ENCODE assay signal across 26 mouse cellular contexts in genomic region chr4:88078983-88079382, GRCm38 (mm10). TPM values are rescaled to one million over a fixed set of nuclear protein-coding genes. Genes with fewer than 3 reads are reported as not detected.
A peak's percentile ranks its signal among the peaks of the same experiment; 100 is the strongest.
DNase-seq lines count a peak whose midpoint lies in the region; ATAC-seq and TF ChIP-seq lines count a peak whose summit lies in the region.
"Had no signal": no experiment of that assay in that cellular context is flagged by ENCODE, and none has a peak within 500 bp of the region (broad histone marks: within the 10 kb centered on the region; RNA-seq: fewer than 3 reads in every experiment).

No protein-coding gene starts in this region.

- H3K4me2 ChIP-seq in intestine, embryonic 16.5 days (ENCODE audit: low read depth, low read length): no peak overlapping the region
- H3K4me2 ChIP-seq: forebrain, embryonic 13.5 days; heart, embryonic 13.5 days; hindbrain, embryonic 15.5 days; intestine, embryonic 15.5 days; limb, embryonic 12.5 days; liver, embryonic 15.5 days; lung, embryonic 15.5 days; midbrain, embryonic 12.5 days had no signal

- peak; percentile 53 for ATAC-seq in CD4-positive, CD25-positive, alpha-beta regulatory T cell, adult 4 months
- ATAC-seq in intestine, embryonic 16.5 days: no peak
- ATAC-seq: forebrain, embryonic 13.5 days; intestine, embryonic 15.5 days had no signal

- TF ChIP-seq POLR2A in MEL (IDR thresholded peaks at IDR 0.05; ENCODE audit: control insufficient read depth in 1 of 2, insufficient read depth in 1 of 2, low read depth in 1 of 2, low read length in 2 of 2, poor library complexity in 1 of 2): no peak

- H3K27me3 ChIP-seq in MEL (ENCODE audit: control insufficient read depth in 1 of 2, insufficient read depth in 2 of 2, low read length in 2 of 2): no peaks in the 10 kb centered on the region
- no peaks in the 10 kb centered on the region for H3K27me3 ChIP-seq in intestine, embryonic 16.5 days (replicated peaks; ENCODE audit: control insufficient read depth, insufficient read depth, low read length)
- H3K27me3 ChIP-seq: forebrain, embryonic 13.5 days; heart, embryonic 13.5 days; hindbrain, embryonic 15.5 days; intestine, embryonic 15.5 days; limb, embryonic 12.5 days; liver, embryonic 15.5 days; lung, embryonic 15.5 days; midbrain, embryonic 12.5 days had no signal

- no peaks in the 10 kb centered on the region for H3K79me2 ChIP-seq in MEL (ENCODE audit: control insufficient read depth, insufficient read depth, low read length, poor library complexity)

- peak; percentile 34 for DNase-seq in 3T3-L1 (ENCODE audit: low read depth, low spot score)
- DNase-seq in MEL (ENCODE audit: low read depth, low spot score): peak; percentile 60
- peak; percentile 51 for DNase-seq in induced T-regulatory cell, adult 2 months (ENCODE audit: low read depth)
- no peak for DNase-seq in lung, adult 18-20 months
- no peak for DNase-seq in embryo, embryonic 11 days
- no peak for DNase-seq in yolk sac, embryonic 10.5 days (ENCODE audit: low spot score)
- DNase-seq: adrenal gland, adult 2 months; cerebellum, adult 8-10 months; cerebellum, postnatal 25 days; gastrocnemius, postnatal 25 days; heart, adult 2 months; heart, postnatal 10 days; kidney, postnatal 25 days; thymus, postnatal 25 days had no signal

- no peak overlapping the region for H3K9ac ChIP-seq in MEL (ENCODE audit: control insufficient read depth, low read depth, low read length, poor library complexity, severe bottlenecking)
- H3K9ac ChIP-seq in intestine, embryonic 16.5 days (ENCODE audit: low read depth, low read length): no peak overlapping the region
- H3K9ac ChIP-seq: forebrain, embryonic 13.5 days; heart, embryonic 13.5 days; hindbrain, embryonic 15.5 days; intestine, embryonic 15.5 days; limb, embryonic 12.5 days; liver, embryonic 15.5 days; lung, embryonic 15.5 days; midbrain, embryonic 12.5 days had no signal

- WGBS in intestine, embryonic 16.5 days: 57% methylated on average over 3 of the region's 3 CpGs

- H3K9me3 ChIP-seq in MEL (replicated peaks; ENCODE audit: insufficient read depth, low read length): no peaks in the 10 kb centered on the region
- H3K9me3 ChIP-seq in intestine, embryonic 16.5 days (ENCODE audit: control insufficient read depth, low read length): no peaks in the 10 kb centered on the region
- H3K9me3 ChIP-seq: forebrain, embryonic 13.5 days; heart, embryonic 13.5 days; hindbrain, embryonic 15.5 days; intestine, embryonic 15.5 days; limb, embryonic 12.5 days; liver, embryonic 15.5 days; lung, embryonic 15.5 days; midbrain, embryonic 12.5 days had no signal

- TF ChIP-seq CTCF in MEL (IDR thresholded peaks at IDR 0.05 in 2 of 3, conservative IDR thresholded peaks at IDR 0.05 in 1 of 3; ENCODE audit: control insufficient read depth in 1 of 3, insufficient read depth in 1 of 3, low read depth in 2 of 3, low read length in 3 of 3, poor library complexity in 1 of 3, severe bottlenecking in 1 of 3): no peak

- TF ChIP-seq EP300 in MEL (IDR thresholded peaks at IDR 0.05; ENCODE audit: low read depth in 1 of 2, low read length in 2 of 2): peak; percentile 47 to 55; a peak in 3 of 4 replicates

- H3K4me3 ChIP-seq in MEL (ENCODE audit: control insufficient read depth in 1 of 2, insufficient read depth in 1 of 2, low read depth in 2 of 2, low read length in 2 of 2): no peak overlapping the region
- no peak overlapping the region for H3K4me3 ChIP-seq in intestine, embryonic 16.5 days (ENCODE audit: low read length)
- H3K4me3 ChIP-seq: forebrain, embryonic 13.5 days; heart, adult 2 months; heart, embryonic 13.5 days; hindbrain, embryonic 15.5 days; intestine, embryonic 15.5 days; layer of hippocampus, adult 2 months; left cerebral cortex, adult 2 months; limb, embryonic 12.5 days; liver, embryonic 15.5 days; lung, embryonic 15.5 days; midbrain, embryonic 12.5 days had no signal

- no peak for TF ChIP-seq RAD21 in MEL (IDR thresholded peaks at IDR 0.05; ENCODE audit: low read depth, low read length)

- no peak overlapping the region for H3K27ac ChIP-seq in MEL (ENCODE audit: control insufficient read depth, low read depth, low read length)
- no peak overlapping the region for H3K27ac ChIP-seq in intestine, embryonic 16.5 days (ENCODE audit: low read length)
- H3K27ac ChIP-seq: forebrain, embryonic 13.5 days; heart, adult 2 months; heart, embryonic 13.5 days; hindbrain, embryonic 15.5 days; intestine, embryonic 15.5 days; layer of hippocampus, adult 2 months; left cerebral cortex, adult 2 months; limb, embryonic 12.5 days; liver, embryonic 15.5 days; lung, embryonic 15.5 days; midbrain, embryonic 12.5 days had no signal

- H3K36me3 ChIP-seq in MEL (ENCODE audit: control insufficient read depth in 1 of 2, insufficient read depth in 2 of 2, low read length in 2 of 2): peaks cover 0 to 21% of the 10 kb centered on the region in 2 experiments; a peak in 2 of 4 replicates
- no peaks in the 10 kb centered on the region for H3K36me3 ChIP-seq in intestine, embryonic 16.5 days (ENCODE audit: control insufficient read depth, insufficient read depth, low read length)
- H3K36me3 ChIP-seq: heart, embryonic 13.5 days; hindbrain, embryonic 15.5 days; intestine, embryonic 15.5 days; limb, embryonic 12.5 days; liver, embryonic 15.5 days; lung, embryonic 15.5 days; midbrain, embryonic 12.5 days had no signal

- H3K4me1 ChIP-seq in MEL (ENCODE audit: control insufficient read depth in 1 of 2, insufficient read depth in 2 of 2, low read length in 2 of 2): peaks cover 21 to 25% of the 10 kb centered on the region in 2 experiments
- no peaks in the 10 kb centered on the region for H3K4me1 ChIP-seq in intestine, embryonic 16.5 days (ENCODE audit: control insufficient read depth, insufficient read depth, low read length)
- H3K4me1 ChIP-seq: forebrain, embryonic 13.5 days; heart, embryonic 13.5 days; hindbrain, embryonic 15.5 days; intestine, embryonic 15.5 days; midbrain, embryonic 12.5 days had no signal

TF ChIP-seq in MEL, 35 proteins besides CTCF, POLR2A, EP300 and RAD21:
- TF ChIP-seq MYC (IDR thresholded peaks at IDR 0.05; ENCODE audit: low read depth, low read length): no peak
- TF ChIP-seq SMC3 (IDR thresholded peaks at IDR 0.05; ENCODE audit: low read depth, low read length): no peak
- TF ChIP-seq ETS1 (IDR thresholded peaks at IDR 0.05; ENCODE audit: low read depth, low read length): peak; percentile 89
- peak; percentile 75 for TF ChIP-seq MAFK (IDR thresholded peaks at IDR 0.05; ENCODE audit: borderline replicate concordance, low read depth, low read length)
- TF ChIP-seq TCF12 (IDR thresholded peaks at IDR 0.05; ENCODE audit: low read depth, low read length): 0 out of 2 replicates have a peak, but pooled peaks have one; percentile 28
- TF ChIP-seq BHLHE40 (IDR thresholded peaks at IDR 0.05; ENCODE audit: borderline replicate concordance, low read depth, low read length): peak; percentile 74; the same call in 1 of the 2 replicates
- peak; percentile 32; the same call in 1 of the 2 replicates for TF ChIP-seq SIN3A (IDR thresholded peaks at IDR 0.05; ENCODE audit: low read length)
- TF ChIP-seq MAZ (IDR thresholded peaks at IDR 0.05; ENCODE audit: low read depth, low read length): 0 out of 2 replicates have a peak, but pooled peaks have one; percentile 57
- TF ChIP-seq GATA1 (IDR thresholded peaks at IDR 0.05; ENCODE audit: low read depth, low read length): 0 out of 2 replicates have a peak, but pooled peaks have one; percentile 10
- TF ChIP-seq USF1 (IDR thresholded peaks at IDR 0.05; ENCODE audit: low read depth, low read length): peak; percentile 82
TF ChIP-seq in MEL: peak in this region for 8.

RNA-seq across cellular contexts. Expression of gene Focad, which starts 15.4 kb away (rescaled TPM):
- 10 to 100 TPM; 16.4 to 18.4 TPM for polyA plus RNA-seq in CD4-positive, CD25-positive, alpha-beta regulatory T cell, adult 4 months (2017; shearing (Covaris generic))
- total RNA-seq in MEL (2012; rRNA removed): 17.8 and 18.5 TPM in 2 replicates
- 10 to 100 TPM in 1 of 2 experiments, not detected in 1; 19.7 TPM for polyA plus RNA-seq in MEL (2012; ENCODE audit: insufficient read depth in 1 of 2, insufficient read length in 2 of 2, low read depth in 1 of 2, low replicate concordance in 2 of 2, missing spikeins in 1 of 2)
- 11.2 and 11.7 TPM in 2 replicates for polyA plus RNA-seq in intestine, embryonic 16.5 days (2015; fragmentation: Nextera tagmentation; extraction: Ambion mirVana)

RNA-seq across cellular contexts. Expression of gene Mllt3, which starts 45.8 kb away (rescaled TPM):
- 100 to 1,000 TPM; 119 to 131 TPM for polyA plus RNA-seq in CD4-positive, CD25-positive, alpha-beta regulatory T cell, adult 4 months (2017; shearing (Covaris generic))
- total RNA-seq in MEL (2012; rRNA removed): 15.4 and 26.6 TPM in 2 replicates
- polyA plus RNA-seq in MEL (2012; ENCODE audit: insufficient read depth in 1 of 2, insufficient read length in 2 of 2, low read depth in 1 of 2, low replicate concordance in 2 of 2, missing spikeins in 1 of 2): 10 to 100 TPM in 1 of 2 experiments, not detected in 1; 75.3 TPM
- polyA plus RNA-seq in intestine, embryonic 16.5 days (2015; fragmentation: Nextera tagmentation; extraction: Ambion mirVana): 27.9 and 30.0 TPM in 2 replicates

Comparison
In these comparisons a context has a peak if more than half of its experiments do, and no peak if none do; other contexts are left out.
1. DNase-seq: peak in 3T3-L1 (single experiment), MEL (single experiment) and induced T-regulatory cell, adult 2 months (single experiment); none in lung, adult 18-20 months (0 of 2), embryo, embryonic 11 days (single experiment) and yolk sac, embryonic 10.5 days (single experiment).